Mouse (Mus musculus): ENCODE results near the gene Olfr1272. TPM values are rescaled to one million over a fixed set of nuclear protein-coding genes. Genes with fewer than 3 reads are reported as not detected.
"Not testable (repeated sequence)": the region's sequence is repeated elsewhere in the genome, so short reads cannot be mapped to it uniquely, and the experiment has no call there.

Gene Olfr1272
- not detected in 2 replicates for polyA plus RNA-seq (2015; fragmentation: Nextera tagmentation; extraction: Ambion mirVana)

DNA sequence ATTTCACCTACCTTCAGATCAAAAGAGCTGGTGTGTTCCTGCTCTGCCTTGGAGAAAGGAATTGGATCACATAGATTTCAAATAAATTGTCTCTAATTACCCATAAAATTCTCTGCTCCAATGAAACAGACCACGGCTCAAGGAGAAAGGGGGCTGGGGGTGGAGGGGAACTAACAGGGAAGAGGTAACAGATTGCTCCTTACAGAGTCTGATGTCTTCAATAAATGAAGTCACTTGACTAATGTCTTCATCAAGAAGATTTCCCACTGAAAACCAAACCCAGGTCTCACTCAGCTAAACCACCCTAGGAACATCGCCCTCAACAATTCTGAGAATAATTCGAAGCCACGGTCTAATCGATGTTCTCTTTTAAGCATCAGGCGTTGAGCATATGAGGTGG lies at the start of gene Olfr1272:
Olfr1272 (minus strand) TSS at position 101 of the 400 bp plus-strand sequence.
- ATAC-seq (ENCODE audit: low read depth) = no peak
- 77% methylated on average over 6 of the region's 6 CpGs for WGBS (ENCODE audit: insufficient replicate concordance)
- Histone ChIP-seq H3K9ac (ENCODE audit: low read depth, low read length) (no peak within 1 kb of the TSS), H3K4me3 (ENCODE audit: low read depth, low read length) (no peak within 1 kb of the TSS), H3K36me3 (ENCODE audit: control insufficient read depth, insufficient read depth) (no peaks in the 10 kb centered on the region), H3K27ac (ENCODE audit: low read length) (no peak within 1 kb of the TSS), H3K4me2 (ENCODE audit: low read depth, low read length) (no peak within 1 kb of the TSS), H3K9me3 (replicated peaks; ENCODE audit: control insufficient read depth, low read length) (no peaks in the 10 kb centered on the region), H3K27me3 (ENCODE audit: control insufficient read depth, insufficient read depth, low read depth, low read length) (no peaks in the 10 kb centered on the region), H3K4me1 (ENCODE audit: control insufficient read depth, low read depth, low read length) (no peaks in the 10 kb centered on the region)

- H3K27me3 ChIP-seq (ENCODE audit: control insufficient read depth, insufficient read depth, low read depth, low read length); H3K9ac ChIP-seq (ENCODE audit: low read depth, low read length); ATAC-seq (ENCODE audit: low read depth); H3K4me2 ChIP-seq (ENCODE audit: low read depth, low read length); H3K27ac ChIP-seq (ENCODE audit: low read length); H3K4me1 ChIP-seq (ENCODE audit: control insufficient read depth, low read depth, low read length); H3K9me3 ChIP-seq (replicated peaks; ENCODE audit: control insufficient read depth, low read length); H3K4me3 ChIP-seq (ENCODE audit: low read depth, low read length); H3K36me3 ChIP-seq (ENCODE audit: control insufficient read depth, insufficient read depth): not testable (repeated sequence)
- WGBS (ENCODE audit: insufficient replicate concordance) = no CpG with 5 or more reads among the region's 6 CpGs
Observed at GRCm38 (mm10) chr2:90321900-90322299, 29.3 kb upstream of the Olfr1272 start, which contains the start of gene Gm13769. TSS of gene Gm13769 (plus strand) at chr2:90322200.

DNA sequence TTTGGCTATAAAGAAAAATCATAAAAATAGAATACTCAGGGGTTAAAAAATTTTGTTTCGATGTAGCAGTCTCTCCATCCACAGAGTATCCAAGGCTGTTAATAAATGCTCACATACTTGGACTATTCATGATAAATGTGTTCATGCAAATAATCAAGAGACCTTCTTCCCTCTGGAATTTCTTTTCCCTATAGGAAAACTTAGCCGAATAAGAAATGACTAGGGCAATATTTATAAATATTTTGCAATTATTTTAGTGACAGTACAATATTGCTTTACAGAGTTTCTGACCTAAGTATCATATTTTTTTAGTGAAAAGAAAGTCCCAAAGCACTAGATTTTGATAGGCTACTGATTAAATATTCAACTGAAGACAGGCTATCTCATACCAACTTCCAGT lies 21.7 kb downstream of the Olfr1272 start, which contains the start of gene Olfr1271:
Olfr1271 (minus strand) TSS at position 101 of the 400 bp plus-strand sequence.
- no peaks in the 10 kb centered on the region for H3K36me3 ChIP-seq (ENCODE audit: control insufficient read depth, insufficient read depth)
- WGBS (ENCODE audit: insufficient replicate concordance) = 54% methylated on average over 2 of the region's 2 CpGs
- no peak within 1 kb of the TSS for H3K4me3 ChIP-seq (ENCODE audit: low read depth, low read length)
- no peak within 1 kb of the TSS for H3K27ac ChIP-seq (ENCODE audit: low read length)
- H3K9me3 ChIP-seq (replicated peaks; ENCODE audit: control insufficient read depth, low read length) = no peaks in the 10 kb centered on the region
- H3K4me2 ChIP-seq (ENCODE audit: low read depth, low read length) = no peak within 1 kb of the TSS
- no peaks in the 10 kb centered on the region for H3K27me3 ChIP-seq (ENCODE audit: control insufficient read depth, insufficient read depth, low read depth, low read length)
- no peak for ATAC-seq (ENCODE audit: low read depth)
- H3K4me1 ChIP-seq (ENCODE audit: control insufficient read depth, low read depth, low read length) = no peaks in the 10 kb centered on the region
- H3K9ac ChIP-seq (ENCODE audit: low read depth, low read length) = no peak within 1 kb of the TSS

- no peaks in the 10 kb centered on the region for H3K27me3 ChIP-seq (ENCODE audit: control insufficient read depth, insufficient read depth, low read depth, low read length)
- H3K9me3 ChIP-seq (replicated peaks; ENCODE audit: control insufficient read depth, low read length) = no peaks in the 10 kb centered on the region
- no peaks in the 10 kb centered on the region for H3K36me3 ChIP-seq (ENCODE audit: control insufficient read depth, insufficient read depth)
- H3K4me3 ChIP-seq (ENCODE audit: low read depth, low read length) = no peak within 1 kb of the TSS
- 75% methylated on average over 4 of the region's 4 CpGs for WGBS (ENCODE audit: insufficient replicate concordance)
- H3K9ac ChIP-seq (ENCODE audit: low read depth, low read length) = no peak within 1 kb of the TSS
- H3K4me2 ChIP-seq (ENCODE audit: low read depth, low read length) = no peak within 1 kb of the TSS
- H3K27ac ChIP-seq (ENCODE audit: low read length) = no peak within 1 kb of the TSS
- no peaks in the 10 kb centered on the region for H3K4me1 ChIP-seq (ENCODE audit: control insufficient read depth, low read depth, low read length)
- ATAC-seq (ENCODE audit: low read depth) = no peak
Observed at GRCm38 (mm10) chr2:90257492-90257891, 35.1 kb downstream of the Olfr1272 start, which contains the start of gene Olfr142. TSS of gene Olfr142 (minus strand) at chr2:90257592.

Other genes with a start within 250 kb of the Olfr1272 start
- gene Olfr140, start 229.2 kb downstream of the Olfr1272 start, polyA plus RNA-seq (2015; fragmentation: Nextera tagmentation; extraction: Ambion mirVana) = not detected in 2 replicates
- gene Olfr1269, start 171.4 kb downstream of the Olfr1272 start, polyA plus RNA-seq (2015; fragmentation: Nextera tagmentation; extraction: Ambion mirVana) = not detected in 2 replicates
- not detected in 2 replicates for gene Olfr32, start 150.5 kb downstream of the Olfr1272 start, polyA plus RNA-seq (2015; fragmentation: Nextera tagmentation; extraction: Ambion mirVana)
- gene Olfr1270, start 139.8 kb downstream of the Olfr1272 start, polyA plus RNA-seq (2015; fragmentation: Nextera tagmentation; extraction: Ambion mirVana) = not detected in 2 replicates
- 0.05 TPM in 1 of 2 replicates, not detected in the other for gene Olfr1506, start 68.3 kb downstream of the Olfr1272 start, polyA plus RNA-seq (2015; fragmentation: Nextera tagmentation; extraction: Ambion mirVana)
- not detected in 2 replicates for gene Olfr142, start 35.2 kb downstream of the Olfr1272 start, polyA plus RNA-seq (2015; fragmentation: Nextera tagmentation; extraction: Ambion mirVana)
- not detected in 2 replicates for gene Olfr1271, start 21.8 kb downstream of the Olfr1272 start, polyA plus RNA-seq (2015; fragmentation: Nextera tagmentation; extraction: Ambion mirVana)
- not detected in 2 replicates for gene Gm13769, start 29.4 kb upstream of the Olfr1272 start, polyA plus RNA-seq (2015; fragmentation: Nextera tagmentation; extraction: Ambion mirVana)
- not detected in 2 replicates for gene Olfr1274-ps, start 105.8 kb upstream of the Olfr1272 start, polyA plus RNA-seq (2015; fragmentation: Nextera tagmentation; extraction: Ambion mirVana)

Measured in liver, embryonic 16.5 days (tissue).